Mouse (Mus musculus): ENCODE results near the gene Pla2g3. TPM values are rescaled to one million over a fixed set of nuclear protein-coding genes. Genes with fewer than 3 reads are reported as not detected.

Pla2g3 gene
- not detected in 2 replicates for total RNA-seq (2015; ENCODE audit: low replicate concordance)
- total RNA-seq (2017; ENCODE audit: low replicate concordance) = 0.28 TPM in 1 of 2 replicates, not detected in the other

DNA sequence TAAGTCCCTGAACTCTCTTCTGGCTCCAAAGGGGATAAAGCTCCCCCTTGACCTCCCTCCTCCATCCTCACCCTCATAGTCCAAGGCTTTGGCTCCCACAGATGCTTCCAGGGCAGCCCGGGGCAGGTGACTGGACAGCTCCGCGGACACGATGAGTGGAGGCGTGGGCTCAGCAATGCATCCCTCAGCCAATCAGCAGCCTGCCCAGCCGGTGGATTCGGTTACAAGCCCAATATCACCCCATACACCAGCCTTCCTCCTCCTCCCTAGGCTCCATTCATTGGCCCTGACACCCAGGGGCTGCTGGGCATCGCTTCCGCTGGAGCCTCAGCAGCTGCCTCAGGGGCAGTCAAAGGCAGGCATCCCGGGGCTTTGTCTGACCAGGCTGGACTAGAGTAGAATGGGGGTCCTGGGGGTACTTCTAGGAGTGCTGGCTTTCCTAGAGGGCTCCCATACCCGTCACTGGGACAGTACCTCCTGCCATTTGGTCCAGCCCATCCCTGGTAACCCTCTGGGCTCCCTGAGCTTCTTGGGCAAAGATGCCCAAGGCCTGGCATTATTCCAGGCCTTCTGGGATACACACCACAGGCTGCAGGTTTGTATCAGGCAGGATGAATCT lies at the start of gene Pla2g3:
Pla2g3 (plus strand) TSS at position 333 of the 619 bp plus-strand sequence.
- ATAC-seq (replicated peaks; ENCODE audit: low FRiP score, poor library complexity, severe bottlenecking) = no peak

DNA sequence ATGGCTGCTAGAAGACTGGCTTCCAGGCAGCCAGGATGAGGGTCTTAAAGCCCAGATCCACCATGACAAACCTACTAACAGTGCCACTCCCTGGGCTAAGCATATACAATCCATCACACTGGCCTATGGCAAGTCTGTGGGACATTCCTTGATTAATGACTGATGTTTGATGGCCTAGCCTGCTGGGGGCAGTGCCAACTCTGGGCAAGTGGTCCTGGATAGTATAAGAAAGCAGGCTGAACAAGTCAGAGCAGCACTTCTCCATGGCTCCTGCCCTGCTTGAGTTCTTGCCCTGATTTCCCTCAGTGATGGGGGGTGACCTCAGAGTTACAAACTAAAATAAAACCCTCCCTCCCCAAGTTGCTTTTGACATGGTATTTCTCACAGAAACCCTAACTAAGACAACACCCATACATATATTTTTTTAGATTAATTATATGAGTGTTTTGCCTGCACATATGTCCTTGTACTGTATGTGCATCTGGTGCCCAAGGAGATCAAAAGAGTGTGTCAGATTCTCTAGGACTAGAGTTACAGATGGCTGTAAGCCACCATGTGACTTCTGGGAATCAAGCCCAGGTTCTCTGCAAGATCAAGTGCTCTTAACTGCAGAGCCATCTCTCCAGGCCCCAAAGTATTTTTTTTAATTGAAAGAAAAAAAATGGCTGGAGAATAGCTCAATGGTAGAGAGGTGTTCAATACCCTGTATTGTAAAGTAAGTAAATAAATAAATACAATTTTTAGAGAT lies 46.2 kb upstream of the Pla2g3 start:
- no peak for ATAC-seq (replicated peaks; ENCODE audit: low FRiP score, poor library complexity, severe bottlenecking)

DNA sequence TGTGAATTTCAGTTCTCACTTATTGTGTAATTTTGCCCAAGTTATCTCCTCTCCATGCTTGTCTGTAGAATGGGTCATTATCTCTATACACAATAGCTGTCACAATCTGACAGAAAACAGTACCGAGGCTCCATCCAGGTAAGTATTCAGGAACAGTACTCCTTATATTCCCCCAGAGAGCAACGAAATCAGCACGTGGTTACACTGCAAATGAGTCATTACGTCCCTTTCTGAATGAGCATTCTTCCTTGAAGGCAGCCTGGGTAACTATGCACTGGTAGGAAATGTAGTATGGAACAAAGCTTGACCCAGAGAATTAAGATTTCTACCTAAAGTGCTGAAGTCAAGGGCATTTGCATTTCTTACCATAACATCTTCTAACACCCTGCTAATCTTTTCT lies 45.4 kb upstream of the Pla2g3 start:
- ATAC-seq (replicated peaks; ENCODE audit: low FRiP score, poor library complexity, severe bottlenecking) = no peak

DNA sequence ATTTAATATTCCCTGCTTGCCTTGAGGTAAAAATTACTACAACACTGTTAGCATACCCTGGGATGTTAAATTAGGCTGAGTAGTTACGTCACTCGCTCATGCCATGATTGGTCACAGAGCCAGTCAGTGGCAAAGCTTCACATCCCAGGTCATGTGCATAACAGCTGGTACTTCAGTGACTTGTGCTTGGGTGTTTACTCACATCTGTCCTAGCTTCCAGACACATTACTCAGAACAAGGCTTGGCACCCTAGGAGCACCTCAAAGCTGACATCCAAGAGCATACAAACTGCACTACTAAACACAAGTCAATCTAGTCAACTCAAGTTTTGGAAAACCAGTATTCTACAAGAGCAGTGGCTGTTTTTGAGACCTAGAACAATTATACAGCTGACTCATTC lies 45.0 kb upstream of the Pla2g3 start:
- ATAC-seq (replicated peaks; ENCODE audit: low FRiP score, poor library complexity, severe bottlenecking) = no peak

DNA sequence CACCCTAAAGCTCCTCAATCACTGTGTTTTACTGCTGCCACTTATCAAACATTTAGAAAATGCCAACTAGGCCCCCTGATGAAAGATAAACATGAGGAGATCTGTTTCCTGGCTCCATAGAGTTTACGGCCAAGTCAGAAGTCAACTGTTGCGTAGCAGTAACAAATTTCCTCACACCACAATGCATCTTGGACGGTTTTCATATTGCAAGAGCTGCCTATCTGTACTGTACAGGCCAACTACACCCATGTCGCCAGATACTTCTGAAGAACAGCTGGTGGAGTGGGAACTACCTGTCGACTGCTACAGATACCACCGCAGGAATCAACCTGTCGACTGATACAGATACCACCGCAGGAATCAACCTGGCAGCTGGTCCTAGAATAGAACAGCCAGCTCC lies 43.2 kb upstream of the Pla2g3 start:
- ATAC-seq (replicated peaks; ENCODE audit: low FRiP score, poor library complexity, severe bottlenecking) = no peak

DNA sequence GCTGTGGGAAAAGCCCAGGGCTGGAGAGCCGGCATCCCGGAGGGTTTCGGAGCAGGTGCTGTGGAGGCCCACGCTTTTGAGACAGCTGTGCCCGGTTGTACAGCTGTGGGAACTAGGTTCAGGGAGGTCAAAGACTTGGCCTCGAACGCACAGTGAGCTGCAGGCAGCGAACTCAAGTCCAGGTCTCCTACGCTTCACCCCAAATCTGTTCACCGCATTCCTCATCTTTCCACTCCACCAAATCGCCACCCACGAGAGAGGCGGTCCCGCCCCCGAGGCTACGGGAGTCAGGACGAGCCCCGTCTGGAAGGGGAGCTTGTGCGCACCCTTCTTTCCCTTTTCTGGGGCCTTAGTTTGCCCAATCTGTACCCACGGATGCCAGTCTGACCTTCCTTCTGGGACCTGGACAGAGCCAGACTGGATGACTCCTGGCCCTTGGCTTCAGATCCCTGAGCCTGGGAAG lies 36.4 kb upstream of the Pla2g3 start:
- peak; percentile 44 for ATAC-seq (replicated peaks; ENCODE audit: low FRiP score, poor library complexity, severe bottlenecking)

DNA sequence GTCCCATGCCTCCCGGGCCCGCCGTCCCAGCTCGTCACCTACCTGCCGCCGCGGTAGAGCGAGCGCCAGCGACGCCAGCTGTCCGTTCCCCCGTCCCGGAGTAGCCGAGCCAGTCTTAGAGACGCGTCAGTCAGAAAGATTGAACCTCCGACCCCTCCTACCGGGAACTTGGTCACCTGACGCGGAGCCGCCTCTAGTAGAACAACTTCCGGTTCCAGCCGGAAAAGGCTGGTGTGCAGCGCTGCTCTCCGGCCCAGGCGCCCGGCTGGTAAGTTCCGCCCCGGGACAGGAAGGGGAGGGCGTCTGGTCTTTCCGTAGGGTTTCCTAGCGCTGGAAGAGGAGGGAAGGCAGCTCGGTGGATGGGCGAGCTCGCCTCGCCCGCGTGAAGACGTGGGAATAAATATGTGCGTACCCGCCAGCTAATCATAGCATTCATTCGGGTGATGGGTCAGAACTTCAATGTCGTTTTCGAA lies 35.9 kb upstream of the Pla2g3 start, which contains the start of gene Rnf185:
Rnf185 (minus strand) TSS at position 197 of the 473 bp plus-strand sequence.
- ATAC-seq (replicated peaks; ENCODE audit: low FRiP score, poor library complexity, severe bottlenecking) = peak; percentile 98

DNA sequence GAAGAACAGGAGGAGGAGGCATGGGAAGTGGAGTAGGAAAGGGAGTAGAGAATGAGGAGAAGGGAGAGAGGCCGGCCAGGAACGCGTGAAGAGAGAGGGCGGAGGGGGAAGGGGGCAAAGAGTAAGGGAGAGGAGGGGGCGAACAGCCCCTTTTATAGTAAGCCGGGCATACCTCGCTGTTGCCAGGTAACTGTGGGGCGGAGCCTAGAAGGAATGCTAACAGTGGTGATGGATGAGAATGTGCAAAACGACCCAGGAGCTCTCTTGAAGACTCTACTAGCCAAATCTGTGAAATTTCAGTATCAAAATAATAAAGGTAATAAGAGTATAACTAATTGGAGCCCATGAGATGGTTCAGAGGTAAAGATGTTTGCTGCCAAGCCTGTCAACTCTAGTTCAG lies 35.3 kb upstream of the Pla2g3 start:
- ATAC-seq (replicated peaks; ENCODE audit: low FRiP score, poor library complexity, severe bottlenecking) = peak; percentile 18; the same call in 1 of the 2 replicates

DNA sequence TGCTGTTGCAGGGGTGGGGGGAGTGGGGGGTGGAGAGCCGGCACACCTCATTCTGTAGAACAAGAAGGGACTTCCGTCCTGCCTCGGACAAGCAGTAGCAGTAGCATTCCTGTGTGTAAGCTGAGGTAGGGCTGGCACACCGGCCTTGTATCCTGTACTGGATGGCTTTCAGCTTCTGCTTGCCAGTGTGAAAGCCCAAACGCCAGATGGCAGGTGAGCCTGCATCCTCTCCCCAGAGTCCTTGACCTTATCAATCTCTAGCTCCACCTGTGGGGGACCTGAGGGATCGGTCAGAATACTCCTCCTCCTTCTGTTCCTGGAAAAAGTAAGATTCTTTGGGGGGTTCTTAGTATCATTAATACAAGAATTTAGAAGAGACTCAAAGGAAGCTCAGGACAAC lies 34.6 kb upstream of the Pla2g3 start:
- no peak for ATAC-seq (replicated peaks; ENCODE audit: low FRiP score, poor library complexity, severe bottlenecking)

DNA sequence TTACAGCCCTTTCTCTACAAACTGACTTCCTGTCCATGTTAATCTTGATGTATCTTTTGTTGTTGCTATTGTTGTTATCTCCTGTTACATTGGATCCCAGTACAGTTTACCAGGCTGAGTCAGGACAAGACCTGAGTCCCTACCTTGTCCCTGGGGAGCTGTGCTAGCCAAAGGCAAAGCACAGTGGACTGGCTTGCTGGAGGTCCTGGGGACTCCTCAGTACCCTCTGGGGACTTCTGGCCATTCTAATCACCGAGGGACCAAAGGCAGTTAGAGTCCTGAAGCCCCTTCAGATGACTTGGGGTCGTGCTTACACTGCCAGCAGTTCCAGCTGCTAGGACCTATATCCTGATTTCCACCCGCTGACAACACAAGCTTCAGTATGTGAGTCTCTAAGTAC lies 33.6 kb upstream of the Pla2g3 start:
- no peak for ATAC-seq (replicated peaks; ENCODE audit: low FRiP score, poor library complexity, severe bottlenecking)

DNA sequence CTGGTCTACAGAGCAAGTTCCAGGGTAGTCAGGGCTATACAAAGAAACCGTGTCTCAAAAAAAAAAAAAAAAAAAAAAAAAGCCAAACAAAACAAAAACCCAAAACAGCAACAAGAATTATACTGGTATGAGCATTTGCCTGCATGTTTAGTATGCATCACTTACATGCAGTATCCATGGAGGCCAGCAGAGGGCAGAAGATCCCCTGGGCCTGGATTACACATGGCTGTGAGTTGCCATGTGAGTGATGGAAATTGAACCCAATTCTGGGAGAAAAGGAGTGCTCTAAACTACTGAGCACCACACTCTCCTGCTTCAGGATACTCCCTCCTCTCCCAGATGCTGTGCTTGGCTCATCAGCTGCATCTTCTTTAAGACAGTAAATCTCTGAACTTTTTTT lies 31.7 kb upstream of the Pla2g3 start:
- ATAC-seq (replicated peaks; ENCODE audit: low FRiP score, poor library complexity, severe bottlenecking) = no peak

DNA sequence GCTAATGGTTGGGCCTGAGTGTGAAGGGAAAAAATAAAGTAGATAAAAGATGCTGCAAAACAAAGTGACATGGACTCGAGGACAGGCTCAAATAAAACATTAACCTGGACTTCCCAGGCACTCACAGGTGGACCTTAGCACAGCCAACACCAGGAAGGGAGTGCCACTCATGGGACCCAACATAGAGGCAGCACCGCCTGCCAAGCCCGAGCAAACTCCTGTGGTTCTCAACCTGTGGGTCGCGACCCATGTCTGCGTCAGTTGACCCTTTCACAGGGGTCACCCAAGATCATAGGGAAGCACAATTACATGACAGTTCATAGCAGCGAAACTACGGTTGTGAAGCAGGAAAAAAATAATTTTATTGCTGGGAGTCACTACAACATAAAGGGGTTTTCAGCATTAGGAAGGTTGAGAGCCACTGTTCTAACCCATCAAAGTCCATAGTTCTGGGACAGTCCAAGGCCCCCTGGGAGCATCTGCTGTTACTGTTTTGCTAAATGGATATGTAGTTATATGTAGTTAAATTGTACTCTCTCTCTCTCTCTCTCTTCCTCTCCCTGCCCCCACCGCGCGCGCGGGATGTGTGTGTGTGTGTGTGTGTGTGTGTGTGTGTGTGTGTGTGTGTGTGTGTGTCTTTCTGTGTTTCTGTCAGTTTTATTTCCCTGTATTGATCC lies 29.5 kb upstream of the Pla2g3 start:
- ATAC-seq (replicated peaks; ENCODE audit: low FRiP score, poor library complexity, severe bottlenecking) = no peak

DNA sequence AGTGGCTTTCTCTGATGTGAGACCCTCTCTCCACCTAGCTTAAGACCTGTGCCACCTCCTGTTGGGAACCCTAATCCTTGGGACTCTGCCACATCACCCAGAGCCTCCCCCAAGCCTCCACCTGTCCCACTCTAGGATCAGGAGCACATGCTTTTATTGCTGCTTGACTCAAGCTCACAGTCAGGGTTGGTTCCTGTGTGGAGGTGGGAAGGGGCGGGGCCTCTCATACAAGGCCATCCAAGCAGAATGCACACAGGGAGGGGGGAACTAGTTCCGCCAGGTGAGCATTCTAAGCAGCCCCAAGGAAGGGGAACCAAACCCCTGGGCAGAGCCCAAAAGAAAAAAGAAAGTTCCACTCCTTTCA lies 29.0 kb upstream of the Pla2g3 start:
- ATAC-seq (replicated peaks; ENCODE audit: low FRiP score, poor library complexity, severe bottlenecking) = no peak

DNA sequence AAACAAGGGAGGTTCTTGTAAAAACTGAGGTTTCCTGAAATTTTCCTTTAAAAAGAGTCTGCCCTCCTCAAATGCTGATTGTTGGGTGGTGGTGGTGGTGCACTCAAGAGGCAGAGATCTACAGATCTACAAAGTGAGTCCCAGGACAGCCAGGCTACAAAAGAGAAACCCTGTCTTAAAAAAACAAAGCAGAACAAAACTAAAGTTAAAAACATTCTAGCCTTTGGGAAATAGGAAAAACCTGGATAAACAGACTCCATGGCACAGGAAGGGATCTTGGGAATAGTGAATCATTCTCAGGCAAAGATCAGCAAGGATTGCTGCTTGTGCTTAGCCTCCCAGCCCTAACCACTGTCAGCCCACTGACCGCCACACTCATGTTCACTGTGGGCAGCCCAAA lies 25.2 kb upstream of the Pla2g3 start:
- no peak for ATAC-seq (replicated peaks; ENCODE audit: low FRiP score, poor library complexity, severe bottlenecking)

DNA sequence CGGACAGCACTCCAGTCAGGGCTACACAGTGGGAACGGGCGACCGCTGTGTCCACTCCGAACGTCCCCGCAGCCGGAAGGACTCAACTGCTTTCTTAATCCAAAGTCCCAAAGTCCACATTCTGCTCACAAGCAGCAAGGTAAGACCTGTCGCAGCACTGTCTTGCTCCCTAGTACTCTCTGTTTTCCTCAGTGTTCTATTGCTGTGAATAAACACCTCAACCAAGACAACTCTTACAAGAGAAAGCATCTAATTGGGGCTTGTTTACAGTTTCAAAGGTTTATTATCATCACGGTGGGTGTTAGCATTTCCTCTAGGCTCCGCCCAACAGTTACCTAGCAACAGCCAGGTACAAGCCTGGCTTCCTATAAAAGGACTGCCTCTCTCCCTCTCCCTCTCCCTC lies 16.6 kb upstream of the Pla2g3 start:
- ATAC-seq (replicated peaks; ENCODE audit: low FRiP score, poor library complexity, severe bottlenecking) = no peak

DNA sequence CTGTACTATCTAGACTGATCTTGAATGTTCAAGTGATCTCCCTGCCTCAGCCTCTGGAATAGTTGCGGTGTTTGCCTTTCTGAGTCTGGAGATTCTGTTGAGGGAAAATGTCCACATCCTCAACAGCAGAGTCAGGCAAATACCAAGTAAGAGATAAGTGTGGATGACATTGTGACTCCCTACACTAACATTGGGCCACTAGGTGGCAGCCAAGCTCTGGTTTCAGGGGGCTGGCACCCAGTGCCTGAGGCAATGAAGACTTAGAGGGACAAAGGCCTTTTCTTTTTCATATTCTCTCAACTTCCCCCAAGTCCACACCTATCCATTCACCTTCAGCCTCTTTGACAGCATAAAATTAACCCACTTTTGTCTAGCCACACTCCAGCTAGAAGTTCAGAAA lies 15.6 kb upstream of the Pla2g3 start:
- peak; percentile 76; the same call in 1 of the 2 replicates for ATAC-seq (replicated peaks; ENCODE audit: low FRiP score, poor library complexity, severe bottlenecking)

DNA sequence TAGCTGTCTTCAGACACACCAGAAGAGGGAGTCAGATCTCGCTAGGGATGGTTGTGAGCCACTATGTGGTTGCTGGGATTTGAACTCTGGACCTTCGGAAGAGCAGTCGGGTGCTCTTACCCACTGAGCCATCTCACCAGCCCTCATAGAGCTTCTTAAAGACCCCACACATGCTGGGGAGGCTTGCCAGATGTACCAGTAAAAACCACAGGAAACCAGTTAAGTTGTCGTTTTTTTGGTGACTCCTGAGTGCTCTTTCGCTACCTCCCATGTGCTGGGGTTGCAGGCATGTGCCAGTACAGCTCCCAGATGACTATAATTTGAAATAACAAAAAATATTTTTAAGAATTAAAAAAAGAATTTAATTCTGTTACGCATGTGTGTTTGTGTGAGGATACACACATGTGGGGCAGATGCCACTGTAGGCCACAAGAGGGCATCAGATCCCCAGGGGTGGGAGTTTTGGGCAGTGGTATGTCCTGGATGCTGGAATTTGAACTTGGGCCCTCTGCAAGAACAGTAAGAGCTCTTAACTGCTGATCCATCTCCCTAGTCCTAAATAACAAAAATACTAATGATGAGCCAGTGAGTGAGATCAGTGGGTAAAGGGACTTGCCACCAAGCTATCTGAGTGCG lies 13.5 kb upstream of the Pla2g3 start:
- no peak for ATAC-seq (replicated peaks; ENCODE audit: low FRiP score, poor library complexity, severe bottlenecking)

DNA sequence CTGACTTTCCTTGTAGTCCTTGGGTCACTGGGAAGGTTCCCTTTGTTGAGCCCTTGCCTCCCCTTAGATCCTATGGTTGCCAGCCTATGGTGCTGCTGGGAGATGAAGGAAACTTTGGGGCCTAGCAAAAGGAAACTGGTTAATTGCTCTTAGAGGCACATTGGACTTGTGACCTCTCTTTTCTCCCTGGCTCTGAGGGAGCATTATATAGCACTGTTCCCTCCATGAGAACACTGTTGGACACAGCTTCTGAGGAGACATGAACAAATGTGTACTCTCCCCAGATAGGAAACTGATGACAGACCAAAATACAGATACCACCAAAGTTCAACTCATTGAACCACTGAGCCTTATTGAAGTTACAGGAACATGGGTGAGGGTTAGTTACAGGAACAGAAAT lies 12.6 kb upstream of the Pla2g3 start:
- ATAC-seq (replicated peaks; ENCODE audit: low FRiP score, poor library complexity, severe bottlenecking) = no peak

DNA sequence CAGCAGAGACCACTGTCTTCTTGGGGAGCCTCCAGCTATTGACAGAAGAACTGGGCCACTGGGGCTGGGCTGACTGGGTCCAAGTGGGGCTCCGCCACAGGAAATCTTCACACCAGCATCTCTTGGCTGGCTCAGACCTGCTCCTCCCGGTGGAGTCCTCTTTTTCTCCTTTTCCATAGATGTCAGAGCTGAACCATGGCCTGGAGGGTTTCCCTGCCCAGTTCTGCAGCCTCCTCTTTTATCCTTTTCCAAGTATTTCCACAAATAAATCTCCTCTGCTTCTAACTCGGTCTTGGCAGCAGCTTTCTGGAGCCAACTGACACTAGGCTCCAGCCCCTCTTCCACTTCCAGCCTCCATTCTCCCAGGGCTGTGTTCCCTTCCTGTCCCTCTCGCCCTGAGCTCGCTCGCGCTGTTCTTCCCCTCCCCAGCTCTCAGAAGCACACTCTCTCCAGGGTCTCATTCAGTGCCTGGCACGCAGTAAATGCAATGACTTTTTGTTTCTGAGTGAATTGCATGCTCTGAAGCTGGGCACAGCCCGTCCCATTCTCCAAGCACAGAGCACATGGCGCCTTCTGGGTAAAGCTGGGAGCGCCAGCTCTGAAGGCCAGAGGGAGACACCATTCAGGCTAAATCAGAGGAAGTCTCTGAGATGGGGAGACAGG lies 4.0 kb upstream of the Pla2g3 start:
- ATAC-seq (replicated peaks; ENCODE audit: low FRiP score, poor library complexity, severe bottlenecking) = no peak

DNA sequence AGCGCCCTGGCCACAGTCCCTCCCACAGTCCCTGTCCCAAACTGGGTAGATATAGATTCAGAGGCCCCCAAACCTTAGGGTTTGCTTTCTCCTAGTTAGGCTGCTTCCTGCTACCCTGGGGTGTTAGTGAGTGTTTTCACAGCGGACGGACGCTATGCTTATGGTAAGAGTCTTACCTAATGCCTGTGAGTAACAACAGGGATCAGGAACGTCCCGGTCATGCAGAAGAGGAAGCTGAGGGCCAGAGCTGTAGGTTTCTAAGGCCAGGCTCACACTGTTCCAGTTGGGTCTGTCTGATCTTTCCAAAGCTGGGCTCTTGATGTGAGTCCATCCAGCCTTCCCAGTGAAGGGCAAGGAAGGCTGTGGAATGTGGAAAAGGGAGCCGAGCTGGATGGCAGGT lies 1.7 kb upstream of the Pla2g3 start:
- ATAC-seq (replicated peaks; ENCODE audit: low FRiP score, poor library complexity, severe bottlenecking) = no peak

All from erythroblast, adult 5-6 weeks (primary cell).